Mouse (Mus musculus) erythroblast, embryonic 14.5 days (primary cell): ENCODE results near the gene Nckap5.

ENCODE experiments used
- GATA1 ChIP-seq: IDR thresholded peaks from 2 replicates; pipeline ENCODE4 v1.6.1; 2012; ENCODE audit warnings: low read length, inconsistent platforms, mixed read lengths
- TAL1 ChIP-seq: IDR thresholded peaks from 3 replicates; pipeline ENCODE4 v1.6.1; 2012; ENCODE audit warnings: low read length, inconsistent platforms, mixed read lengths

GRCm38 (mm10) chr1:126573097-126573496 is 257.5 kb downstream of the Nckap5 start:
- TF ChIP-seq GATA1, result no peak
- TF ChIP-seq TAL1, result no peak
